Mouse (Mus musculus): Measurements from ENCODE around the gene Tcl1b5.

Tcl1b5 gene

DNA sequence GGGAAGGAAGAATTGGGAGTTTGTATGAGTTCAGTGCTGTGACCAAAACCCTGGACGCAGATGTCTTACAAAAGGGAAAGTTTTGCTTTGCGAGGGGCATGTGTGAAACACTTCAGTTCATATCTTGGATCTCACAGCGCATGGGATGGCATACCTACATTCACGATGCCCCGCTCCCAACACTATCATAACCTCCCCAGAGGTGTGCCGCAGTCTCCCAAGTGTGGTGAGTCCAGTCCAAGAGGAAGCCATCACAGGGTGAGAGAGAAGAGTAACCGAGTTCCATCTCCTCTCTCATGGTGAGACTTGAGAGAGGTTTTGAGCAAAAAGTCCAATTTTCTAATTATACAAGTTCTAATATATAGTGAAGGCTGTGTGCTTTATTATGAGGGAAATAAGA is 33.1 kb downstream of the Tcl1b5 start:
- DNase-seq: no peak

GRCm38 (mm10) chr12:105217101-105217760 is 41.1 kb downstream of the Tcl1b5 start:
- no peak for DNase-seq

GRCm38 (mm10) chr12:105222601-105223319 is 46.6 kb downstream of the Tcl1b5 start, which contains the start of gene Tcl1:
Gene Tcl1 (minus strand): TSS chr12:105222793.
- DNase-seq: no peak

DNA sequence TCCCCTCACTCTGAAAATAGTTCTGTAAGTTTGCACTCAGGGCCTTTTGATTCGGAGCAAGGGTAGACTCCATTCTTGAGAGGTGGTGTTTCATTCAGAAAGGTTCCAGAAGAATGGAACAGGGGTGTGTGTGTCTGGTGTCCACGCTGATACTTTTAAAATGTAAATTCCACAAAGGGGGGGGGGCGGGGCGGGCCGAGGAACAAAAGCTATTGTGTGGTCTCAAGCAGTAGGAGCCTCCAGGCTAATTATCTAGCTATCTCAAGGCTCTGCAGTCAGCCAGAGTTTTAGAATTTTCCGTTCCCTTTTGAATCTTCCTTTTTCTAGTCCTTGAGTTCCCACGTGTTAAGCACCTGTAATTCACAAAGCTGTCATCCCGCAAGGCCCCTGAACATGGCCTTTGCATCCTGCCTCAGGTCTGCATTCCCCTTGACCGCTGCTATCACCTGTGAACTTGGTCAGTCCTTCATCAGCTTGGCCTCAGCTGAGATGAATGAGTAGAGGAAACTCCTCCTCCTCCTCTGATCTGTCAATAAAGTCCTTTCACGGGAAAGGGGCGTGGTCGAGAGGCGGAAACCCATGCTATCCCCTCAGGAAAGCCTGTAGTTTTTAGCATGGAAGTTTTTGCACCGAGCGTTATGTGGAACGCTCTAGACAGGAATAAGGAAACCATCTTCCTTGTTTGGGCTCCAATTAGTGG is 48.6 kb downstream of the Tcl1b5 start:
- DNase-seq: no peak
